11 mouse cellular contexts compared by ENCODE assay signal in genomic region chr19:32196976-32197819, GRCm38 (mm10).
DNase-seq lines count a peak whose midpoint lies in the region; ATAC-seq lines count a peak whose summit lies in the region.
"Had no signal": no experiment of that assay in that cellular context is flagged by ENCODE, and none has a peak within 500 bp of the region (broad histone marks: within the 10 kb centered on the region; RNA-seq: fewer than 3 reads in every experiment).

No protein-coding gene starts in this region.

- peak overlapping the region; percentile 34 for H3K27ac ChIP-seq in lung, embryonic 15.5 days
- H3K27ac ChIP-seq in heart, embryonic 16.5 days (ENCODE audit: low read length) = peak overlapping the region; percentile 76
- peak overlapping the region; percentile 40; the same call in 1 of the 2 replicates for H3K27ac ChIP-seq in stomach, embryonic 14.5 days (ENCODE audit: low read length)
- H3K27ac ChIP-seq: embryonic facial prominence, embryonic 15.5 days; limb, embryonic 12.5 days had no signal

- H3K9me3 ChIP-seq in lung, embryonic 15.5 days = no peaks in the 10 kb centered on the region
- H3K9me3 ChIP-seq in heart, embryonic 16.5 days (replicated peaks; ENCODE audit: control insufficient read depth, low read length) = no peaks in the 10 kb centered on the region
- no peaks in the 10 kb centered on the region for H3K9me3 ChIP-seq in stomach, embryonic 14.5 days (ENCODE audit: control insufficient read depth, low read depth, low read length)
- H3K9me3 ChIP-seq: embryonic facial prominence, embryonic 15.5 days; limb, embryonic 12.5 days had no signal

- H3K27me3 ChIP-seq in lung, embryonic 15.5 days = no peaks in the 10 kb centered on the region
- no peaks in the 10 kb centered on the region for H3K27me3 ChIP-seq in heart, embryonic 16.5 days (ENCODE audit: control insufficient read depth, insufficient read depth, low read length)
- no peaks in the 10 kb centered on the region for H3K27me3 ChIP-seq in stomach, embryonic 14.5 days (ENCODE audit: control insufficient read depth, insufficient read depth, low read length)
- H3K27me3 ChIP-seq: embryonic facial prominence, embryonic 15.5 days; limb, embryonic 12.5 days had no signal

- 44% methylated on average over 15 of the region's 15 CpGs for WGBS in lung, embryonic 15.5 days
- 45% methylated on average over 15 of the region's 15 CpGs for WGBS in heart, embryonic 16.5 days
- WGBS in stomach, embryonic 14.5 days = 59% methylated on average over 15 of the region's 15 CpGs

- peaks cover 49% of the 10 kb centered on the region for H3K4me1 ChIP-seq in lung, embryonic 15.5 days
- H3K4me1 ChIP-seq in heart, embryonic 16.5 days (ENCODE audit: control insufficient read depth, insufficient read depth, low read length) = peaks cover 41% of the 10 kb centered on the region
- H3K4me1 ChIP-seq in stomach, embryonic 14.5 days (ENCODE audit: control insufficient read depth, insufficient read depth, low read length) = 0 out of 2 replicates have a peak, but pooled peaks cover 4% of the 10 kb centered on the region
- H3K4me1 ChIP-seq: limb, embryonic 12.5 days had no signal

- H3K4me2 ChIP-seq in lung, embryonic 15.5 days = no peak overlapping the region
- no peak overlapping the region for H3K4me2 ChIP-seq in heart, embryonic 16.5 days (ENCODE audit: low read depth, low read length)
- no peak overlapping the region for H3K4me2 ChIP-seq in stomach, embryonic 14.5 days (replicated peaks; ENCODE audit: low read depth, low read length)
- H3K4me2 ChIP-seq: embryonic facial prominence, embryonic 15.5 days; limb, embryonic 12.5 days had no signal

- no peaks in the 10 kb centered on the region for H3K36me3 ChIP-seq in lung, embryonic 15.5 days
- H3K36me3 ChIP-seq in heart, embryonic 16.5 days (ENCODE audit: control insufficient read depth, insufficient read depth) = no peaks in the 10 kb centered on the region
- H3K36me3 ChIP-seq in stomach, embryonic 14.5 days (ENCODE audit: control insufficient read depth, insufficient read depth, low read length) = no peaks in the 10 kb centered on the region
- H3K36me3 ChIP-seq: embryonic facial prominence, embryonic 15.5 days; limb, embryonic 12.5 days had no signal

- H3K9ac ChIP-seq in lung, embryonic 15.5 days = no peak overlapping the region
- no peak overlapping the region for H3K9ac ChIP-seq in heart, embryonic 16.5 days (ENCODE audit: low read length)
- no peak overlapping the region for H3K9ac ChIP-seq in stomach, embryonic 14.5 days (replicated peaks; ENCODE audit: low read depth, low read length)
- H3K9ac ChIP-seq: embryonic facial prominence, embryonic 15.5 days; limb, embryonic 12.5 days had no signal

- H3K4me3 ChIP-seq in lung, embryonic 15.5 days = no peak overlapping the region
- H3K4me3 ChIP-seq in heart, embryonic 16.5 days (ENCODE audit: low read length) = no peak overlapping the region
- no peak overlapping the region for H3K4me3 ChIP-seq in stomach, embryonic 14.5 days (ENCODE audit: low read depth, low read length)
- H3K4me3 ChIP-seq: embryonic facial prominence, embryonic 15.5 days; limb, embryonic 12.5 days had no signal

- DNase-seq in lung, postnatal 36 days = no peak
- peak; percentile 76 for DNase-seq in NIH3T3 (ENCODE audit: low read depth)
- no peak for DNase-seq in layer of hippocampus, adult 18-20 months (ENCODE audit: low spot score in 2 of 2)
- no peak for DNase-seq in right cerebral cortex, postnatal 4 days
- DNase-seq: kidney, postnatal 14 days; right cerebral cortex, postnatal 25 days had no signal

- ATAC-seq in lung, embryonic 15.5 days (ENCODE audit: borderline replicate concordance, extremely low read depth, low FRiP score, low TSS enrichment) = no peak
- ATAC-seq in heart, embryonic 16.5 days (replicated peaks; ENCODE audit: extremely low read depth, insufficient read depth, low FRiP score) = no peak; the same call in 1 of the 2 replicates
- 0 out of 2 replicates have a peak, but pooled peaks have one; percentile 58 for ATAC-seq in stomach, embryonic 14.5 days (ENCODE audit: insufficient number of reproducible peaks, insufficient read depth, low FRiP score, low read depth)
